Mouse (Mus musculus) cerebellum, adult (tissue): ENCODE results near the gene Klhdc10.
A peak's percentile ranks its signal among the peaks of the same experiment; 100 is the strongest.

Experiments
- ATAC-seq: cut with Nextera tagmentation; 2 replicates; pipeline ENCODE4 v1.9.2; 2017; ENCODE audit warnings: mild to moderate bottlenecking, moderate library complexity, mixed read lengths; ENCODE audit not compliant: insufficient number of reproducible peaks, low FRiP score, low TSS enrichment

Klhdc10 gene

GRCm38 (mm10) chr6:30465586-30465985 lies 63.9 kb downstream of the Klhdc10 start:
- no peak for ATAC-seq

- ATAC-seq = no peak
Observed at GRCm38 (mm10) chr6:30468058-30468457, 66.4 kb downstream of the Klhdc10 start.

- peak; percentile 45 for ATAC-seq
Observed at GRCm38 (mm10) chr6:30468684-30469083, 67.0 kb downstream of the Klhdc10 start.

- peak; percentile 89 for ATAC-seq
Observed at GRCm38 (mm10) chr6:30469370-30469769, 67.7 kb downstream of the Klhdc10 start.

GRCm38 (mm10) chr6:30471706-30472105 lies 70.0 kb downstream of the Klhdc10 start:
- no peak for ATAC-seq

GRCm38 (mm10) chr6:30476025-30476765 lies 74.5 kb downstream of the Klhdc10 start:
- no peak for ATAC-seq

- ATAC-seq = peak; percentile 87
Observed at GRCm38 (mm10) chr6:30477210-30477714, 75.6 kb downstream of the Klhdc10 start.

GRCm38 (mm10) chr6:30477784-30478183 lies 76.1 kb downstream of the Klhdc10 start:
- ATAC-seq = no peak

GRCm38 (mm10) chr6:30479418-30479817 lies 77.8 kb downstream of the Klhdc10 start:
- ATAC-seq = peak; percentile 16; the same call in 1 of the 2 replicates

GRCm38 (mm10) chr6:30482908-30483307 lies 81.2 kb downstream of the Klhdc10 start:
- ATAC-seq = no peak

- no peak for ATAC-seq
Observed at GRCm38 (mm10) chr6:30486504-30486903, 84.8 kb downstream of the Klhdc10 start.

- ATAC-seq = no peak
Observed at GRCm38 (mm10) chr6:30499049-30499448, 97.4 kb downstream of the Klhdc10 start.
